In genomic region chr1:92060532-92061064, GRCm38 (mm10) we compare ENCODE assay signal across 17 mouse cellular contexts.
DNase-seq lines count a peak whose midpoint lies in the region; ATAC-seq and TF ChIP-seq lines count a peak whose summit lies in the region.
"Had no signal": no experiment of that assay in that cellular context is flagged by ENCODE, and none has a peak within 500 bp of the region (broad histone marks: within the 10 kb centered on the region; RNA-seq: fewer than 3 reads in every experiment).

No protein-coding gene starts in this region.

- H3K79me2 ChIP-seq in MEL (ENCODE audit: control insufficient read depth, insufficient read depth, low read length, poor library complexity), result no peaks in the 10 kb centered on the region; the same call in 1 of the 2 replicates

- no peaks in the 10 kb centered on the region for H3K27me3 ChIP-seq in heart, postnatal 0 days (ENCODE audit: control insufficient read depth, insufficient read depth, low read length)
- no peaks in the 10 kb centered on the region for H3K27me3 ChIP-seq in heart, embryonic 10.5 days (ENCODE audit: insufficient read depth, poor library complexity, severe bottlenecking)
- no peaks in the 10 kb centered on the region for H3K27me3 ChIP-seq in MEL (ENCODE audit: control insufficient read depth in 1 of 2, insufficient read depth in 2 of 2, low read length in 2 of 2)
- H3K27me3 ChIP-seq in neural tube, embryonic 15.5 days (replicated peaks), result no peaks in the 10 kb centered on the region
- H3K27me3 ChIP-seq: CH12.LX; forebrain, embryonic 13.5 days; heart, embryonic 13.5 days; intestine, embryonic 15.5 days had no signal

- no peak for TF ChIP-seq POLR2A in MEL (IDR thresholded peaks at IDR 0.05; ENCODE audit: control insufficient read depth in 1 of 2, insufficient read depth in 1 of 2, low read depth in 1 of 2, low read length in 2 of 2, poor library complexity in 1 of 2)

- WGBS in heart, postnatal 0 days, result 48% methylated on average over 4 of the region's 4 CpGs
- WGBS in heart, embryonic 10.5 days, result 45% methylated on average over 4 of the region's 4 CpGs
- WGBS in neural tube, embryonic 15.5 days, result 58% methylated on average over 4 of the region's 4 CpGs

- no peak overlapping the region for H3K4me3 ChIP-seq in heart, postnatal 0 days (ENCODE audit: low read depth, low read length)
- H3K4me3 ChIP-seq in heart, embryonic 10.5 days, result no peak overlapping the region
- H3K4me3 ChIP-seq in layer of hippocampus, adult 2 months, result no peak overlapping the region
- no peak overlapping the region for H3K4me3 ChIP-seq in MEL (ENCODE audit: control insufficient read depth in 1 of 2, insufficient read depth in 1 of 2, low read depth in 2 of 2, low read length in 2 of 2)
- no peak overlapping the region for H3K4me3 ChIP-seq in neural tube, embryonic 15.5 days (replicated peaks)
- H3K4me3 ChIP-seq: embryonic facial prominence, embryonic 10.5 days; forebrain, embryonic 13.5 days; heart, adult 2 months; heart, embryonic 13.5 days; intestine, embryonic 15.5 days had no signal

- no peak overlapping the region for H3K27ac ChIP-seq in heart, postnatal 0 days (ENCODE audit: low read depth)
- H3K27ac ChIP-seq in heart, embryonic 10.5 days, result no peak overlapping the region
- 0 out of 2 replicates have a peak overlapping the region, but pooled peaks have one; percentile 51 for H3K27ac ChIP-seq in layer of hippocampus, adult 2 months
- no peak overlapping the region for H3K27ac ChIP-seq in MEL (ENCODE audit: control insufficient read depth, low read depth, low read length)
- peak overlapping the region; percentile 82 for H3K27ac ChIP-seq in neural tube, embryonic 15.5 days (replicated peaks)
- H3K27ac ChIP-seq: heart, adult 2 months; heart, embryonic 13.5 days; intestine, embryonic 15.5 days had no signal

- no peak; the same call in 1 of the 2 replicates for TF ChIP-seq RAD21 in MEL (IDR thresholded peaks at IDR 0.05; ENCODE audit: low read depth, low read length)

- no peaks in the 10 kb centered on the region for H3K36me3 ChIP-seq in heart, postnatal 0 days (replicated peaks; ENCODE audit: control insufficient read depth, insufficient read depth, low read length)
- H3K36me3 ChIP-seq in heart, embryonic 10.5 days, result no peaks in the 10 kb centered on the region
- peaks cover 0 to 32% of the 10 kb centered on the region in 2 experiments; a peak in 2 of 4 replicates for H3K36me3 ChIP-seq in MEL (ENCODE audit: control insufficient read depth in 1 of 2, insufficient read depth in 2 of 2, low read length in 2 of 2)
- no peaks in the 10 kb centered on the region for H3K36me3 ChIP-seq in neural tube, embryonic 15.5 days
- H3K36me3 ChIP-seq: embryonic facial prominence, embryonic 10.5 days; heart, embryonic 13.5 days; intestine, embryonic 15.5 days had no signal

- H3K4me1 ChIP-seq in heart, postnatal 0 days (ENCODE audit: control insufficient read depth, insufficient read depth), result 0 out of 2 replicates have a peak, but pooled peaks cover 10% of the 10 kb centered on the region
- peaks cover 37% of the 10 kb centered on the region for H3K4me1 ChIP-seq in heart, embryonic 10.5 days
- H3K4me1 ChIP-seq in MEL (ENCODE audit: control insufficient read depth in 1 of 2, insufficient read depth in 2 of 2, low read length in 2 of 2), result peaks cover 16 to 37% of the 10 kb centered on the region in 2 experiments
- H3K4me1 ChIP-seq in neural tube, embryonic 15.5 days, result peaks cover 34% of the 10 kb centered on the region

- 0 out of 2 replicates have a peak, but pooled peaks have one; percentile 6 for TF ChIP-seq CTCF in heart, postnatal 0 days (IDR thresholded peaks at IDR 0.05; ENCODE audit: low read depth)
- TF ChIP-seq CTCF in layer of hippocampus, adult 2 months (conservative IDR thresholded peaks at IDR 0.05), result no peak
- no peak; a peak in 1 of 6 replicates for TF ChIP-seq CTCF in MEL (IDR thresholded peaks at IDR 0.05 in 2 of 3, conservative IDR thresholded peaks at IDR 0.05 in 1 of 3; ENCODE audit: control insufficient read depth in 1 of 3, insufficient read depth in 1 of 3, low read depth in 2 of 3, low read length in 3 of 3, poor library complexity in 1 of 3, severe bottlenecking in 1 of 3)

- DNase-seq in heart, postnatal 0 days (ENCODE audit: low spot score), result no peak
- DNase-seq in heart, embryonic 10.5 days (ENCODE audit: low spot score), result no peak
- no peak for DNase-seq in layer of hippocampus, adult 2 months (ENCODE audit: low spot score in 2 of 2)
- no peak for DNase-seq in layer of hippocampus, adult 18-20 months (ENCODE audit: low spot score in 2 of 2)
- peak; percentile 34 for DNase-seq in MEL (ENCODE audit: low read depth, low spot score)
- DNase-seq: adrenal gland, postnatal 36 days; cerebellum, adult 2 months; cerebellum, postnatal 10 days; heart, adult 2 months; heart, postnatal 10 days; heart, postnatal 4 days had no signal

- no peak for ATAC-seq in heart, postnatal 0 days (ENCODE audit: insufficient read depth, low read depth)
- ATAC-seq in neural tube, embryonic 15.5 days (ENCODE audit: low FRiP score), result no peak
- ATAC-seq: intestine, embryonic 15.5 days had no signal

- no peak for TF ChIP-seq EP300 in heart, postnatal 0 days (IDR thresholded peaks at IDR 0.05; ENCODE audit: low read depth)
- peak; percentile 36 to 58; a peak in 2 of 4 replicates for TF ChIP-seq EP300 in MEL (IDR thresholded peaks at IDR 0.05; ENCODE audit: low read depth in 1 of 2, low read length in 2 of 2)

- no peak overlapping the region for H3K9ac ChIP-seq in heart, postnatal 0 days (replicated peaks; ENCODE audit: low read depth, low read length)
- no peak overlapping the region for H3K9ac ChIP-seq in MEL (ENCODE audit: control insufficient read depth, low read depth, low read length, poor library complexity, severe bottlenecking)
- H3K9ac ChIP-seq in neural tube, embryonic 15.5 days (replicated peaks), result no peak overlapping the region
- H3K9ac ChIP-seq: forebrain, embryonic 13.5 days; heart, embryonic 13.5 days; intestine, embryonic 15.5 days had no signal

- no peaks in the 10 kb centered on the region for H3K9me3 ChIP-seq in heart, postnatal 0 days (replicated peaks; ENCODE audit: control insufficient read depth, low read length)
- H3K9me3 ChIP-seq in heart, embryonic 10.5 days, result no peaks in the 10 kb centered on the region
- no peaks in the 10 kb centered on the region for H3K9me3 ChIP-seq in MEL (replicated peaks; ENCODE audit: insufficient read depth, low read length)
- no peaks in the 10 kb centered on the region for H3K9me3 ChIP-seq in neural tube, embryonic 15.5 days (replicated peaks)
- H3K9me3 ChIP-seq: embryonic facial prominence, embryonic 10.5 days; forebrain, embryonic 13.5 days; heart, embryonic 13.5 days; intestine, embryonic 15.5 days had no signal

- H3K4me2 ChIP-seq in heart, postnatal 0 days (ENCODE audit: low read depth, low read length), result no peak overlapping the region
- no peak overlapping the region for H3K4me2 ChIP-seq in neural tube, embryonic 15.5 days
- H3K4me2 ChIP-seq: heart, embryonic 13.5 days; intestine, embryonic 15.5 days had no signal

TF ChIP-seq in MEL, 35 proteins besides CTCF, POLR2A, EP300 and RAD21:
- TF ChIP-seq KAT2A (conservative IDR thresholded peaks at IDR 0.05; ENCODE audit: low read depth, low read length) (no peak), MXI1 (IDR thresholded peaks at IDR 0.05; ENCODE audit: low read depth, low read length) (peak; percentile 65), ETS1 (IDR thresholded peaks at IDR 0.05; ENCODE audit: low read depth, low read length) (no peak), TCF12 (IDR thresholded peaks at IDR 0.05; ENCODE audit: low read depth, low read length) (peak; percentile 29; the same call in 1 of the 2 replicates), USF1 (IDR thresholded peaks at IDR 0.05; ENCODE audit: low read depth, low read length) (peak; percentile 62; the same call in 1 of the 2 replicates), MAX (IDR thresholded peaks at IDR 0.05; ENCODE audit: low read length) (peak; percentile 52; the same call in 1 of the 2 replicates), TAL1 (IDR thresholded peaks at IDR 0.05; ENCODE audit: low read length) (0 out of 2 replicates have a peak, but pooled peaks have one; percentile 11), GATA1 (IDR thresholded peaks at IDR 0.05; ENCODE audit: low read depth, low read length) (peak; percentile 52)

Comparison
In these comparisons a context has a peak if more than half of its experiments do, and no peak if none do; other contexts are left out.
1. H3K27ac ChIP-seq: peak in layer of hippocampus, adult 2 months (single experiment) and neural tube, embryonic 15.5 days (single experiment); none in heart, postnatal 0 days (single experiment), heart, embryonic 10.5 days (single experiment) and MEL (single experiment).